Mouse (Mus musculus) G1E (cell line): ENCODE measurements at regions not wholly inside any gene's neighbourhood (a gene's known extent, or its start where the extent isn't known, plus 50 kb on each side); places are given as distances from the start of the nearest gene placed in this dataset.

ENCODE experiments used
- ATAC-seq: 2 replicates; pipeline ENCODE4 v1.8.0; 2016; ENCODE audit warnings: mild to moderate bottlenecking; ENCODE audit not compliant: insufficient number of reproducible peaks, poor library complexity, low FRiP score, severe bottlenecking; ENCODE audit errors: extremely low read depth
- DNase-seq: peaks from one replicate; pipeline ENCODE4 v3.0.0; 2012; ENCODE audit warnings: low spot score
- H3K27me3 ChIP-seq: 2 replicates; pipeline ENCODE4 v1.6.1; 2012; ENCODE audit warnings: mild to moderate bottlenecking, low read length, inconsistent platforms; ENCODE audit not compliant: insufficient read depth
- H3K36me3 ChIP-seq: replicated peaks from 2 replicates; pipeline ENCODE3; 2012; ENCODE audit warnings: mild to moderate bottlenecking, inconsistent platforms
- H3K4me1 ChIP-seq: 2 replicates; pipeline ENCODE4 v1.6.1; 2012; ENCODE audit warnings: low read depth, low read length, inconsistent platforms, mixed read lengths; ENCODE audit not compliant: insufficient read depth
- H3K4me3 ChIP-seq: 2 replicates; pipeline ENCODE4 v1.5.1; 2012; ENCODE audit warnings: low read depth, mild to moderate bottlenecking, inconsistent platforms, low read length, moderate library complexity, mixed read lengths
- H3K9me3 ChIP-seq: replicated peaks from 2 replicates; pipeline ENCODE4 v1.6.1; 2012; ENCODE audit warnings: inconsistent platforms
- CTCF ChIP-seq: IDR thresholded peaks from 2 replicates; pipeline ENCODE4 v1.5.1; 2012; ENCODE audit warnings: low read depth, low read length, inconsistent platforms, mixed read lengths
- GATA1 ChIP-seq: IDR thresholded peaks from 2 replicates; pipeline ENCODE4 v1.6.1; 2012; ENCODE audit warnings: borderline replicate concordance, low read length, inconsistent platforms, mixed read lengths
- GATA2 ChIP-seq: IDR thresholded peaks from 2 replicates; pipeline ENCODE4 v1.6.1; 2012; ENCODE audit warnings: low read depth, low read length, inconsistent platforms, borderline replicate concordance
- POLR2AphosphoS5 ChIP-seq: IDR thresholded peaks from 2 replicates; pipeline ENCODE4 v1.6.1; 2012; ENCODE audit warnings: low read depth, low read length, inconsistent platforms; ENCODE audit not compliant: insufficient replicate concordance
- TAL1 ChIP-seq: conservative IDR thresholded peaks from 2 replicates; pipeline ENCODE4 v1.6.1; 2012; ENCODE audit warnings: low read depth, low read length, inconsistent platforms, mixed read lengths

GRCm38 (mm10) chr4:56192516-56192915, 547.4 kb upstream of the Gm26657 start:
- Histone ChIP-seq H3K36me3 (no peaks in the 10 kb centered on the region), H3K27me3 (no peaks in the 10 kb centered on the region), H3K9me3 (no peaks in the 10 kb centered on the region; the same call in 1 of the 2 replicates), H3K4me1 (no peaks in the 10 kb centered on the region), H3K4me3 (no peak overlapping the region)
- no peak for TF ChIP-seq CTCF
- TF ChIP-seq TAL1: no peak
- TF ChIP-seq POLR2AphosphoS5: no peak
- no peak for TF ChIP-seq GATA1
- no peak for TF ChIP-seq GATA2
- DNase-seq: no peak
- ATAC-seq: no peak

- Histone ChIP-seq H3K9me3 (peaks cover 5% of the 10 kb centered on the region; the same call in 1 of the 2 replicates), H3K27me3 (no peaks in the 10 kb centered on the region), H3K4me1 (no peaks in the 10 kb centered on the region), H3K36me3 (no peaks in the 10 kb centered on the region), H3K4me3 (no peak overlapping the region)
- no peak for ATAC-seq
- no peak for TF ChIP-seq CTCF
- no peak for TF ChIP-seq TAL1
- TF ChIP-seq GATA2: no peak
- DNase-seq: no peak
These were observed 560.3 kb upstream of the Gm26657 start for GRCm38 (mm10) chr4:56179566-56179965.

- no peaks in the 10 kb centered on the region for H3K4me1 ChIP-seq
- H3K27me3 ChIP-seq: no peaks in the 10 kb centered on the region
- H3K9me3 ChIP-seq: peaks cover 5% of the 10 kb centered on the region; the same call in 1 of the 2 replicates
- no peak overlapping the region for H3K4me3 ChIP-seq
- no peaks in the 10 kb centered on the region for H3K36me3 ChIP-seq
- TF ChIP-seq TAL1: no peak
- TF ChIP-seq GATA1: no peak
- TF ChIP-seq GATA2: no peak
- no peak for TF ChIP-seq POLR2AphosphoS5
- TF ChIP-seq CTCF: no peak
- no peak for ATAC-seq
- DNase-seq: no peak
These were observed 560.9 kb upstream of the Gm26657 start for GRCm38 (mm10) chr4:56178844-56179481.

- H3K4me1 ChIP-seq: no peaks in the 10 kb centered on the region
- no peak for ATAC-seq
- H3K4me3 ChIP-seq: no peak overlapping the region
- no peaks in the 10 kb centered on the region for H3K27me3 ChIP-seq
- TF ChIP-seq GATA1 (no peak), TAL1 (no peak), CTCF (no peak), GATA2 (no peak), POLR2AphosphoS5 (no peak)
- H3K9me3 ChIP-seq: 0 out of 2 replicates have a peak, but pooled peaks cover 10% of the 10 kb centered on the region
- no peak for DNase-seq
- no peaks in the 10 kb centered on the region for H3K36me3 ChIP-seq
These were observed 578.6 kb upstream of the Gm26657 start for GRCm38 (mm10) chr4:56161257-56161594.

- Histone ChIP-seq H3K9me3 (0 out of 2 replicates have a peak, but pooled peaks cover 10% of the 10 kb centered on the region), H3K4me1 (no peaks in the 10 kb centered on the region), H3K4me3 (no peak overlapping the region), H3K27me3 (no peaks in the 10 kb centered on the region), H3K36me3 (no peaks in the 10 kb centered on the region)
- ATAC-seq: no peak
- DNase-seq: no peak
- TF ChIP-seq POLR2AphosphoS5: no peak
- no peak for TF ChIP-seq TAL1
- no peak for TF ChIP-seq CTCF
- TF ChIP-seq GATA1: no peak
- TF ChIP-seq GATA2: no peak
These were observed 579.2 kb upstream of the Gm26657 start for GRCm38 (mm10) chr4:56160551-56161256.

- ATAC-seq: no peak
- Histone ChIP-seq H3K9me3 (0 out of 2 replicates have a peak, but pooled peaks cover 6% of the 10 kb centered on the region), H3K36me3 (no peaks in the 10 kb centered on the region), H3K4me1 (no peaks in the 10 kb centered on the region), H3K4me3 (no peak overlapping the region), H3K27me3 (no peaks in the 10 kb centered on the region)
- no peak for DNase-seq
- TF ChIP-seq CTCF (no peak), GATA1 (no peak), TAL1 (no peak), GATA2 (no peak), POLR2AphosphoS5 (no peak)
These were observed 582.3 kb upstream of the Gm26657 start for GRCm38 (mm10) chr4:56157521-56158065.
